Mouse (Mus musculus): ENCODE results near the gene Tmem38a.

The Tmem38a gene

DNA sequence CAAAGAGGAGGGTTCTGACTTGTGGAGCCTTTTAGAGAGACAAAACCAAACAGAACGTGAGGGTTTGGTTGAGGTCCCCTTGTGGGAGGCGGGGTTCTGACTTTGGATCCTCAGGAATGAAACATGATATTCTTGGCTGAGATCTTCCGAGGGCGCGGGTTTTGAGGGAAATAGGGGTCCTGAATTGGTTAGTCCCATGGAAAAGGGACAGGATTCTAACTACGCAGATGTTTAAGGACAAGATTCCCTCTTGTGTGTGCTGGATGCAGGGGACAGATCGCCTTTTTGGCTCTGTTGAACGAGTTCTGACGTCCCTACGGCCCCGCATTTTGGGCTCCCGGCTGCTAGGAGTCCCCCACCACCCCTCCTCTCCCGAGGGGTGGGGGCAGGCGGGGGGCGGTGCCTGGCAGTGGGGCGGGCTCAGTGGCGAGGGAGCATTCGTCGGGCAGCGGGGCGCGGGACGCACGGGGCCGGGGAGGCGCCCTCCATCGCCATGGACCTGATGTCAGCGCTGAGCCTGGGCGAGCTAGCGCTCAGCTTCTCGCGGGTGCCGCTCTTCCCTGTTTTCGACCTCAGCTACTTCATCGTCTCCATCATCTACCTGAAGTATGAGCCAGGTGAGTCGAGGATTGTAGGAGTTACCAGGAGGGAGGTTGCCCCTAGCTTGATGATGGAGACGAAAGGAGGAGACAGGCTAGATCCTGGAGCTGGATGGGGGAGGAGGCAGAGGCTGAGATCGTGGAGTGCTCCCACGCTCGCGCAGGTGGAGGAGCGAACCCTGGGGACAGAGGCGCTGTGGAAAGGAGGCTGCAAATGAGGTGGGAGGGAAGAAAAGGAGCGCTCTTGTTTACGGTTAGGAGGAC is at the start of gene Tmem38a:
TSS of gene Tmem38a (plus strand) at position 445 of the 863 bp plus-strand sequence.
- DNase-seq (ENCODE audit: low spot score in 2 of 2): peak; percentile 51 to 63

DNA sequence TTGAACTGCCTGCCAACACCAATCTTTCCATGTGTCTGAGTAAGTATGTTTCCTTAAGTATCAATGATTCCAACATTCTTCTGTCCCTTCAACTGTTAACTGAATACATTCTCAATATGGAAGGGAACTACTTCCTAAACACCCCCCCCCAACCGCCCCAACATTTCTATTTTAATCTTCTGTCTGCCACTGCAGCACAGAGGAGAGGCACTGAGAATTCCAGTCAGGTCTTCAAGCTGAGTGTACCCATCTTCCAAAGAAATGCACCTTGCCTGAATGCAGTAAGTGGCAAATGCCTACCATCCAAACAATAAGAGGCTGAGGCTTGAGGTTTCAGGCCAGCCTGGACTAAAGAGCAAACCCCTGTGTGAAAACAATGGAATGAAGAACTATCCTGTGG is 39.8 kb upstream of the Tmem38a start:
- DNase-seq (ENCODE audit: low spot score in 2 of 2): no peak

DNA sequence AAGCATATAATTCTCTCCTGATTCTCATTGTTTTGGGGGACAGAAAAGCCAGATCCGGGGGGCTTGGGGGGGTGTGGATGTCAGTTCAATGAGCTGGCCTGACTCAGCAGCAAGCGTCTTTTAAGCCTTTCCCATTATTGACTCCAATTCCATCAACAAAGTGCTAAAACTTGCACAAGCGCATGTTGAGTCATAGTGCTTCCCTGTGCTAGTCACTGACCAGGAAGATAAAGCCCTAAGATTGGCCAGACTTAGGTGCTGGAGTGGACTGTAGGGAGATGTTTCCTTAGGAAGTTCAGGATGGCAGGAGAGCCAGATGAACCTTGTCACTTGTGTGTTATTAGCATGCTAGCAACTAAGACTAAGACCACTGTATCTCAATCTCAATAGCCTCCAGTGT is 37.0 kb upstream of the Tmem38a start:
- no peak for DNase-seq (ENCODE audit: low spot score in 2 of 2)

DNA sequence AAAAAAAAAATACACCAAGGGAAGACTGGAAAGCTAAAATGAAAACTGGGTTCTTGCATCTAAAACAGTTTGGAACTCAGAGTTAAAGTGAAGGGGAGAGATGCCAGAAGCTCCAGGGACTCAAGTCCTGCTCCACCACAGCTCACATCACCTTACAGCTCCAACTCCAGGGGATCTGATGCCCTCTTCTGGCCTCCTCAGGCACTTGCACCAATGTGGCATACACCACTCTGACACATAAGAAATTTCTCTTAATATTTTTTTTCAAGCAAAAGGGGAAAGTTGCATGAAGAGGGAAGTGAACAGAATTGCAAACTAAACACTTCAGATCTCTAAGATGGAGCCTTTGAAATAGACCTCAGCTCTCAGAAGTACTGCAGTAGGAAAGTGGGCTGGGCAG is 32.6 kb upstream of the Tmem38a start:
- DNase-seq (ENCODE audit: low spot score in 2 of 2): no peak

DNA sequence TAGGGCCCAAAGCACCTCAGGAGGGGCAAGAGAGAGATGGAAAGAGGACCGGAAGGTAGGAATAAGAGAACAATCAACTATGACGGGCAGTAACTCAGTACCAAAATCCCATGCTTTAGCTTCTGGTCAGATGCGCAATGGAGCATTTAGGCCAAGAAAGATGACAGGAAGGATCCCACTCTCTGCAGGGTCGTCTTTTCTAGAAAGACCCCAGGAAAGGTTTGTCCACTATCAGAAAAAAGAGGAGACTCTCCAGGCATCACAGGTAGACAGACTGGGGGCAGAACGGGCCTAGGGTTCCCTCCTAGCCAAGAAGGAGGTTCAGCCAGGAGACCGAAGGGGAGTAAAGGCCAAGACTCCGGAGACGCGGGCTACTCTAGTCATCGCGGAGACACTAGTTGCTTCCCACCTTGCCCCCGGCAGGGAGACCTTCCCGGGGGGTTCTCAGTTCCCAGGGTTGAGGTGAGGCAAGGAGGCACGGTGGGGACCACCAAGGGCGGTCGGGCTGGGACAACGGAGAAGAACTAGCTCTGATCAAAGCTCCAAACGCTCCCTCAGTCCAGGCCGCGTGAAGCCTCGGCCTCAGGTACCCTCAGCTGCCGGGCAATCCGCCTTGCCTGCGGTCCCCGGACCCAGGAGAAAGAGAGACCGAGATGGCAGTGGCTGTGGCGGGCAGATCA is 24.6 kb upstream of the Tmem38a start:
- DNase-seq (ENCODE audit: low spot score in 2 of 2): peak in 1 of 2 experiments; percentile 36

DNA sequence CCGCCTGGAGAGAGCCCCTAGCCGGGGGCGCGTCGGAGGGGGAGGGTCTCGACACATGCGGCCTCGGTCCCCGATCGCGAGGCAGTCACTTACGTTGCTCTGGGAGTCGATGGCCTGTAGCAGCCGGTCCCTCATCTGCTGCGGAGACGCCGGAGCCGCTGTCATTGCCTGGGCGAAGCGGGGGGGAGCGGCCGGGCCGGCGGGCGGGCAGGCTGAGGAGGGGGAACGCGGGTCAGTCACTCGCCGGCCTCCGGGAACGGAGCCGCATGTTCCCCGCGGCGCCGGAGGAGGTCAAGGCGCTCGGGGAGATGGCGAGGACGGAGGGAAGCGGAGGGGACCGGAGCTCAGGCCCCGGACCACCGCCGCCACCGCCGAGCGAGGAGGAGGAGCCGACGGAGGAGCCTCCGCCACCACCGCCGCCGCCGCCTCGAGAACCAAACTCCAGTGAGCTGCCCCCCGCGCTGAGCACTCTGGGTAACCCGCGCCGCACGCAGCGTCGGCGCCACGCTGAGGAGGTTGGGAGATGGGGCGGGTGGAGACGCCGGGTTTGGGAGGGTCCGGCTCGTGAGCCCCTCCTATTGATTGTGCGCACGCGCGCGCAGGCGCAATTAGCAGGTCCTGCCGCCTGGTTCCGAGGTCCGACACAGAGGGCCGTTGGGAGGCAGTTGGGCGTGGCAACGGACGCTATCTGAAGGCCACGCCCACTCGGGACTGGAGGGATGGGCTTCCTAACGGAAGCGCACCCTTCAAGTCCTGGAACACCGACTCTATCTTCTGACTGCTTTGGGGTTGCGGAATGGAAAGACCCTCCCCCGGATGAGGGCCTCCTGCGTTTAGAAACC is 23.8 kb upstream of the Tmem38a start, which contains the start of gene Med26:
TSS of gene Med26 (minus strand) at position 469 of the 842 bp plus-strand sequence.
- DNase-seq (ENCODE audit: low spot score in 2 of 2): peak; percentile 92 to 96

DNA sequence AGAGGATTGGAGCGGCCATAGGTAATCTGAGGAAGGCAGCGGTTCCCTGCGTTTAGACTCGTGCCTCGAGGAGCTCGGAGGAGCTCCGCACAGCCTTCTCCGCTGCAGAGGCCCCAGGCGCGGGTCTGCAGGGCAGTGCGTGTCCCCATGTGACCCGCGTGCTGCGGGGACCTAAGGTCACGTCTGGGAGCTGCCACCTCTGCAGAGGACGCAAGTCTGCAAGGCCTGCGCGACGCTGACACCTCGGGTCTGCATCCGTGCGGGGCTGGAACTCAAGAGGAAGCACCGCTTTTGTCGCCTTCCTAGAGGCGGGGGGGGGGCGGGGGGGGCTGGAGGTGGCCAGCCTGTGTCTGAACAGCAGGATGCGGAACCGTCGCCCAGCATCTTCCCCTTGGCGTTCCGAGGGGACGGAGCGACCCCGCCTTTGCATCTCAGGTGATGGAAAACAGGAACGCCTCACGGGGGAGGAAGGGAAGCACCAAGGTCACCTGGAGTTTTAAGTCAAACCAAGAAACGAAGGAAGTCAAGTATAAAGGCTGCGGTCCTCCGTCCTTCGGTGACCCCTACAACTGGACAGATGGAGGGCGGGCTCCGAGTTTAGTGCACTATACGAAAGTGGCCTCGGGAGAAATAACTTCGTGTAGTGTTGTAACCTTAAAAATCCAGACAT is 23.1 kb upstream of the Tmem38a start:
- peak; percentile 7 to 33 for DNase-seq (ENCODE audit: low spot score in 2 of 2)

DNA sequence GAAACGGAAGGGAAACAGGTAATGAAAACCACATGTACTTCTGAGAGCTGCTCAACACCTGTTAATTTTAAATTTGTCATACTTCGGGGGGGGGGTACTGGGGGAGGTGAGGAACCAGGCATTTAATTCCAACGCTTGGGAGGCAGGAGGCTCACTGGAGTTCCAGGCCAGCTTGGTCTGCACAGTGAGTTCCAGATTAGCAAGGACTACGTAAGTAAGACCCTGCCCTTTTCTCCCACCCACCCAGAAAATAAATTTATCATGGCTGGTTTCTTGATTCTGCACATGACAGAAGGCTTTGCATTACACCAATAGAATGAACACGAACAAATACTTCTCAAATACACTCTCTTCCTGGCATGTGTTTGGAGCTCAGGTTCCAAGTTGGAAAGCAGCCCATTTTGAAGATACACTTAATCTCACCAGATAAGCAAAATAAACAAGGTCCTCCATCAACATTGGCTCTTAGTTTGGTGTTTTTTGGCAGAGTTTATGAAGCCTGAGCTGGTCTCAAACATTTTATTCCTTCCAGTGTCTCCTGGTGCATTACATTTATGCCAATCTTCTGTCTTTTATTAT is 22.5 kb upstream of the Tmem38a start:
- no peak for DNase-seq (ENCODE audit: low spot score in 2 of 2)

DNA sequence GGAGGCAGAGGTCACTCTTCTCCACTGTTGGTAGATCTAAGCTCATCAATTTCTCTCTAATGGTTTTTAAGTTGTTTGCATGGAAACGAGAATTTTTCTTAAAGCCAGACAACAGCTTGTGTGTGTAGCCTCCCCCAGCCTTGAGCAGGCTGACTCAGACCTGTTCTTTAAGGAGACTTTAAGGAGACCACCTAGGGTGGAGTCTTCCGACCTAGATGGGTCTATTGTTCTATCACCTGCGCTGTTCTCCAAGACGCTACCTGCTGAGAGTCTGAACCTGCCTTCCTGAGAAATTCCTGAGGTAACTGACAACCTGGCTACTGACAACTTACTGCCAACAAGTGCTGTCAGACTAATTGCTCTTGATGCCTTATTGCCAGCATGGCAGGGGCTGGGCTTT is 16.1 kb upstream of the Tmem38a start:
- no peak for DNase-seq (ENCODE audit: low spot score in 2 of 2)

DNA sequence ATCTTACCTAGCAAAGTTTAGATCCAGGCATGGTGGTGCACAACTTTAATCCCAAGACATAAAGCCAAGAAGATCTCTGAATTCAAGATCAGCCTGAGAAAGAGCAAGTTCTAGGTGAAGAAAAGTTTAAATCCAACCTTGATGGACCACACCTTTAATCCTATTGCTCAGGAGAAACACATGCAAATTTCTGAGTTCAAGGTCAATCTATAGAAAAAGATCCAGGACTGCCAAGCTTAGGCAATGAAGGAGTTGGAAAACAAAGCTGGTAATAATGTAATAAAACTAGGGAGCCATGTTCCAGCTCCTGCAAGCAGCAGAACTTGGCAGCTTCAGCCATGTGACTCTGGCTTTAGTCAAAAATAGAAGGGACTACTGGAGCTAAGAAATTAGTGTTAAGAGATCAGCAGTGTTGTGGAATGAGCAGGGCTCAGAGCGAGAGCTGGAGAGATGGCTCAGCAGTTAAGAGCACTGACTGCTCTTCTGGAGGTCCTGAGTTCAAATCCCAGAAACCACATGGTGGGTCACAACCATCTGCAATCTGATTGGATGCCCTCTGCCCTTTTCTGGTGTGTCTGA is 10.7 kb upstream of the Tmem38a start:
- DNase-seq (ENCODE audit: low spot score in 2 of 2): no peak

DNA sequence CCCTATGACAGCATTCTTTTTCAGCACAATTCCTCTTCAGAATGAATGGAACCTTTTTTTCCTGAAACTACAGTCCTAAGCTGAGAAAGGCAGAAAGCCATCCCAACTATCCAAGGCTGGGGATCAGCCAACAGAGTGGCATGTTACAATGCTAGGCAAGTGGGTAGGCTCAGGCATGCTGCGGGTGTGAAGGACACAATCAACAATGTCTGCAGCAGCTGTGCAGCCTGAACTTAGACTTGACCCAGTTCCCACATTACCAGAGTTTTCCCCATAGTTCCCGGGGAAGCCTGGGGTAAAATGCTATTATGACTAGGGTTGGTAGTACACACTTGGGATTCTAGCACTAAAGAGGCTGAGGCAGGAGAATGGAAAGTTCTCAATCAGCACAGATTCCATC is 5.9 kb upstream of the Tmem38a start:
- no peak for DNase-seq (ENCODE audit: low spot score in 2 of 2)

DNA sequence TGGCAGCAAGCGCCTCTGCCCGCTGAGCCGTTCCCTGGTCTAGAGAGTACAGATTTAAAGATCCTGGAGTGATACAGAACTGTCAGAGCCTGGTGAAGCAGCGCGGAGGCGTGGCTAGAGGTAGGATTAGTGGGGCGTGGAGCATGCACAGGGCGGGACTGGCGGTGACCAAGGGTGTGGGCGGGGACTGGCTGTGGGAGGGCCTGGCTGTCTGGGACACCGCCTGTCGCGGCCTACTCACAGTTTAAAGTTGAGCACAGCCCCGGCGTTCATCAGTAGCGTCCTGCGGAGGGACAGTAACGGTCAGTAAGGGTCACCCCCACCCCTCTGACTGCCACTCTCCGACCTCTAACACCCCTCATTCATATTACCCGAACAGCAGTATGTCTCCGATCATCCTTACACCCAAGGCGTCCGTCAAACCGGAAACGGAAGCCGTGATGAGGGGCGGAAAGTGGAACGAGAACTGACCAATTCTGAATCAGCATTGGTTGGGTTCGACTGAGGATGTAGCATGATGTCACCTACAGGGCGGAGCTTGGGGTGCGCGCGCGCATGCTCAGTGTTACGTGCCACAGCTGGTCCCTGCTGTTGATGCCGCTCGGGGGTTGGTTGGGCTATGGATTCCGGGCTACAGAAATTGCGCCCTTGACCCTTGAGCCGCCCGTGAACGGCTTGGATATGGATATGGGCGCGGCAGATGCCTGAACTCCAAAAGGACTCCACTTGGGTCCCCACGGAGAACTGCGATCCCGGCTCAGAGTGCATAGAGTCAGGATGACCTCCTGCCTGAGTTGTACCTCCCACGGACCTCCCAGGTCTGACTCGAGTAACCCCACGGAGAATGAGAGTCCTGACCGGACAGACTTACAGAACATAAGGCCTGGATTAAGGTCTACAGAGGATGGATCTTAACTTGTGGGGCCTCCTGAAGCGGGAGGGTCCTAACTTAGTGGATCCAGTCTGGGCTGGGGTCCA is 933 bp upstream of the Tmem38a start, which contains the start of gene Smim7:
TSS of gene Smim7 (minus strand) at position 456 of the 978 bp plus-strand sequence.
- DNase-seq (ENCODE audit: low spot score in 2 of 2): peak; percentile 87 to 95

DNA sequence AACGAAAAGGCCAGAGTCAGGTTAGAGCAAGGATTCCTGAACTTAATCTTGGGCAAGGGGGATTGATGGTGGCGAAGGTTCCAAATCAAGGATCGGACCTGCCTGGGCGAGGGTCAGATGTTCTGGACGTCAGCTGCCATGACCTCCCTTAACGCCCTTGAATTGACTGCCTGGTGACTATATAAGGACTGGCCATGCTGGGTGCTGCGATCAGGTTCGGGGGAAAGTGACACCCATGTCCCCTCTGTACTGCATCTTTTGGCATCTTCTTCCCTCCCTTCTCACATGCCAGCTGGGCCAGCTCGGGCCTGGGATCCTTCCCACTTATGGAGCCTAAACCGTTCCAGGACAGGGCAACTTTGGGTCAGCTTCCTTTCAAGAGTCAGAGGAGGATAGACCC is 652 bp downstream of the Tmem38a start:
- no peak for DNase-seq (ENCODE audit: low spot score in 2 of 2)

DNA sequence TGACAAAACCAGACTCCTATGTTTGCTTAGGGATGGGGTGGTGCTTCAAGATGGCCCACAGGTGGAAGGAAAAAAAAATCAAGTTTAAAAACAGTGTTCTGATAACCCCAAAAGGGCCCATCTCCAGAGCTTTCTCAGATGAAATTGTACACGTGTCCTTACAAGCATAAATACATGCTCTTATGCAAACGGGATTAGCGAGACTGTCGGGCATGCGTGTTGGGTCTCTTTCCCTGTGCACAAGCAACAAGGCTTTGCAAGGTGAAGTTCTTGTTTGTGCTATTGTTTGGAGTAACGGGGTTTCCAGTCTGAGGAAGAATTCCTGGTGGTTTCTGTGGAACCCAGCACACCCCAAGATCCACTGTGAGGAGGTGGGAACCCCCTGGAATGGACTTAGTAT is 1.6 kb downstream of the Tmem38a start:
- no peak for DNase-seq (ENCODE audit: low spot score in 2 of 2)

DNA sequence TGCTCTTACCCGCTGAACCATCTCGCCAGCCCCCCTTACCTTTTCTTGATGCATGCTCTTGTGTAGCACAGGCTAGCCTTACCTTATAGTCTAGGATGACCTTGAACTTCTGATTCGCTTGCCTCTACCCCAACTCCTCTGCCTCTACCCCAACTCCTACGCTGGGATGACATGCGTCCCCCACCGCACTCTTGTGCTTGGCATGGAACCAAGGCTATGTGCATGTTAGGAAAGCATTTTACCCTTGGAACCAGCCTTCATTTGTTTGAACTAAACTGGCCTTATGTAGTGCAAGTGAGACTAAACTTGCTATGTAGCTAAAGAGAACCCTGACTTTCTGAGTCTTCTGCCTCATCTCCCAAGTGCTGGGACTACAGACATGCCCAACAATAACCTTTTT is 4.1 kb downstream of the Tmem38a start:
- DNase-seq (ENCODE audit: low spot score in 2 of 2): no peak

DNA sequence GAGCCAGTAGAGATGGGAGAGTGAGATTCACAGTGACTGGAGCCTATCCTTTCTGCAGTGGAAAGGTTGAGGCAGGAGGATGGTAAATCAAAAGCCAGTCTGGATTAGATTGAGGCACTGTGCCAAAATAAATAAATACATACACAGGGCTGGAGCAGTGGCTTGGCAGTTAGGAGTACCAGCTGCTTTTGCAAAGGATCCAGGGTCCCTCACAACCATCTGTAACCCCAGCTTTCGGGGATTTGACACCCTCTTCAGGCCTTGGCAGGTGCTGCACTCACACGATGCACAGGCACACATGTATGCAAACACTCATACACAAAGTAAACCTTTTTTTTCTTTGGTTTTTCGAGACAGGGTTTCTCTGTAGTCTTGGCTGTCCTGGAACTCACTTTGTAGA is 5.4 kb downstream of the Tmem38a start:
- no peak for DNase-seq (ENCODE audit: low spot score in 2 of 2)

DNA sequence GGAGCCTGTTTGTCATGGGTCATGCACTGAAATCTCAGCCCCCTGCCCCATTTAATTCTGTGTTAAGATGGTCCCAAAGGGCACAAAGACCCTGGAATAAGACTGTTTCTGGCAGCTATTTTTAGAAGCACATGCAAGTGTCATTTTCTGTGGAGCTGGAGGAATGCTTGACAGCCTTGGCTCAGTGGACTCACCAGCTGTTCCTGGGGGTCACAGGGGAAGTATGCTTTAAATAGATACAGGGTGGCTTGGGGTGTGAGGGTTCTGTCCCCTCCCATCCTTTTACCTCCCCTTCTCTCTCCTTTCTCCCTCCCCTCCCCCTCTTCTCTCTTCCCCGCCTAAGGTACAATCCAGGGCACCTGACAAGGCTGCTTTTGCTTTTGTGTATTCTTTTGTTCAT is 6.1 kb downstream of the Tmem38a start:
- DNase-seq (ENCODE audit: low spot score in 2 of 2): no peak

DNA sequence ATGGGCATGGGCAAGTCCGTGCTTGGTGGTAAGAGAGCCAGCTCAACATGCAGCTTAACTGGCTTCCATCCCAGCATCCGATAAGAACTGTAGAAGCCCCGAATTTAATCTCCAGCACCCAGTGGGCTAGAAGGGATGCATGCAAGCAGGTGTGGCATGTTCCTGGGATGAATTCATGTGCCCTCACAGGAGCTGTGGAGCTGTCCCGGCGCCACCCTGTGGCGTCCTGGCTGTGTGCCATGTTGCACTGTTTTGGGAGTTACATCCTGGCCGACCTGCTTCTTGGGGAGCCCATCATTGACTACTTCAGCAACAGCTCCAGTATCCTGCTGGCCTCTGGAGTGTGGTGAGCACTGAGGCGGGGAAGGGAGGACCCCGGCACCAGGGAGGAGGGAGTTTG is 7.5 kb downstream of the Tmem38a start:
- no peak for DNase-seq (ENCODE audit: low spot score in 2 of 2)

DNA sequence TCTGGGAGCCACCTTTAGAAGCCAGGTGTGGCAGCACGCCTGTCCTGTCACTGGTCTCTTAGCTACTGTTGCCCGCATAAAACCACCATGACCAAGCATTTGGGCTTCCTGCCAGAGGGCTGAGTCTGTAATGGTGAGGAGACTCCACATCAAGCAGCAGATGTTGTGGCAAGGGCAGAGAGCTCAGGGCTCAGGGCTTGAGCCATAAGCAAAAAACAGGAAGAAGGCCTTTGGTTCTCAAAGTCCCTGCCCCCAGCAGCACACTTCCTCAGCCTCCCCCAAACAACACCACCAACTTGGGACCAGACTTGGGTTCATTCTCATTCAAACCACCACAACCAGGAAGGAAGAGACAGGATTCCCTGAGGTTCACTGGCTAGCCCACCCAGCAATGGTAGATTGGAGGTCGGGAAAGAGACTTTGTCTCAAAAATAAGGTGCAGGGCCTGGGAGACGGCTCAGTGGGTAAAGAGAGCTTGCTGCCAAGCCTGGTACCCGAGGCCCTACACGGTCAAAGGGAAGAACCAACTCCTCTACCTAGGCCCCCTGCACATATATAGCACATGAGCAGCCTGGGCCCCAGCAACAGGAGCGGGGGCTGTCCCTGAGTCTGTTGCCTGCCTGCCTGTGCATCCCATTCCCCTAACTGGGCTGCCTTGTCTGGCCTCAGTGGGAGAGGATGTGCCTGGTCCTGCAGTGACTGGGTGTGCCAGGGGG is 11.4 kb downstream of the Tmem38a start:
- DNase-seq (ENCODE audit: low spot score in 2 of 2): no peak

Measured in cerebellum, postnatal 4 days (tissue).